Mouse (Mus musculus) embryonic facial prominence, embryonic 10.5 days (tissue): Measurements from ENCODE around the gene Rhou. TPM values are rescaled to one million over a fixed set of nuclear protein-coding genes. Genes with fewer than 3 reads are reported as not detected.

Experiments
- DNase-seq: peaks from one replicate; pipeline ENCODE4 v3.0.0-alpha.2; 2017; ENCODE audit warnings: low spot score
- H3K27ac ChIP-seq: fragments of 300-500 bp; sonication (generic); replicated peaks from 2 replicates; pipeline ENCODE4 v1.5.1; 2016; ENCODE audit warnings: mild to moderate bottlenecking
- H3K27me3 ChIP-seq: fragments of 300-500 bp; sonication (generic); replicated peaks from 2 replicates; pipeline ENCODE4 v1.6.1; 2016; ENCODE audit warnings: low read depth, mild to moderate bottlenecking; ENCODE audit not compliant: poor library complexity, severe bottlenecking
- H3K36me3 ChIP-seq: fragments of 300-500 bp; sonication (generic); replicated peaks from 2 replicates; pipeline ENCODE4 v1.6.1; 2016; ENCODE audit warnings: mild to moderate bottlenecking, moderate library complexity
- H3K4me1 ChIP-seq: fragments of 300-500 bp; sonication (generic); 2 replicates; pipeline ENCODE4 v1.6.1; 2016
- H3K4me3 ChIP-seq: fragments of 300-500 bp; sonication (generic); 2 replicates; pipeline ENCODE4 v1.5.1; 2016; ENCODE audit warnings: mild to moderate bottlenecking, moderate library complexity
- H3K9me3 ChIP-seq: fragments of 300-500 bp; sonication (generic); 2 replicates; pipeline ENCODE4 v1.6.1; 2016; ENCODE audit warnings: mild to moderate bottlenecking
- WGBS: fragments of 180-500 bp; shearing (Covaris S2); methylation state at CpG from one replicate; pipeline ENCODE4 v1.1.7; 2016; 5-methylcytosine and 5-hydroxymethylcytosine counted together
- polyA plus RNA-seq: library from polyadenylated mRNA; unstranded; fragments of >200 nt; fragmentation: Nextera tagmentation; extraction: Ambion mirVana; gene quantifications from 2 replicates; pipeline ENCODE4 v1.2.1, GENCODE M21; 2016

The Rhou gene
- polyA plus RNA-seq, 1 experiment from 2014 or later: 6.2 TPM

DNA sequence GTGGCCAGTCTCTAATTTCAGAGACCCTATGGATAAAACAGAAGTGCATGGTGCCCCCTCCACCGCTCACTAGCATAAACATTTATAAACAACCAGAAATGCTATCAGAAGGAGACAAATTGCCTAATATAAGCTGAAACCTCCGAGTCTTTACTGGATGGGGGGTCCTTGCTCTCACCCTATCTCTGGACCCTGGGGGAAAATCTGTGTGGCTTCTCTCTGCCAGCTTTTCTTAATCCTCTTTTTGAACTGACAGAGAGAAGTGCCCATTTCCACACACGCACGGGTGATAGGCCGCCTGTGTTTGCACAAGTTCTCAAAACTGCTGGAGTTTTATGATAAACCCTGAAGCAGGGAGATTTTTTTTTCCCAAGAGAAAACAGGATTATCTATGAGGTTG lies 1.0 kb downstream of the Rhou start:
- Histone ChIP-seq H3K27ac (peak overlapping the region; percentile 41), H3K36me3 (peaks cover 38% of the 10 kb centered on the region), H3K4me1 (peaks cover 31% of the 10 kb centered on the region), H3K9me3 (no peaks in the 10 kb centered on the region), H3K4me3 (peak overlapping the region; percentile 77), H3K27me3 (no peaks in the 10 kb centered on the region)
- WGBS: 9% methylated on average over 5 of the region's 5 CpGs
- no peak for DNase-seq

DNA sequence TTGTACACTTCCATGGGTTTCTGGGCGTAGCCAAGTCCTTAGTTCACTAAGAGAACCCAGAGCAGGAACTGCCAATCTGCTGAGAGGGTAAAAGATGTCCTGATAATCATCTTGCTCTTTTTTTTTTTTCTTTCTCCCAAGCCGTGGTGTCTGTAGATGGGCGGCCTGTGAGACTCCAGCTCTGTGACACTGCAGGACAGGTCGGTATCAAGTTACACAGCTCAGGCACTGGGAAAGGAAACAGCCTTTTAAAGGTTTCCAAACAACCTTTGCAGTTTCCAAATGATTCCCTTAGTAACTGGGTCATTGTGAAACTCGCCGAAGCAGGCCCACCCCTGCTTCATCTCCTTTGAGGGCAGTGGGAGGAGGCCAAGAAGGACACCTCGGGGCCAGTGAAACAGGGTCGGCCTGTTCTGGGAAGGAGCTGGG lies 1.6 kb downstream of the Rhou start:
- Histone ChIP-seq H3K36me3 (peaks cover 44% of the 10 kb centered on the region), H3K27ac (peak overlapping the region; percentile 41), H3K9me3 (no peaks in the 10 kb centered on the region), H3K4me1 (peaks cover 31% of the 10 kb centered on the region), H3K27me3 (no peaks in the 10 kb centered on the region), H3K4me3 (peak overlapping the region; percentile 77)
- DNase-seq: peak; percentile 49
- 1% methylated on average over 8 of the region's 8 CpGs for WGBS

- 92% methylated on average over 8 of the region's 8 CpGs for WGBS
- Histone ChIP-seq H3K27ac (no peak overlapping the region), H3K4me1 (peaks cover 29% of the 10 kb centered on the region), H3K36me3 (peaks cover 68% of the 10 kb centered on the region), H3K27me3 (no peaks in the 10 kb centered on the region), H3K4me3 (no peak overlapping the region), H3K9me3 (no peaks in the 10 kb centered on the region)
- no peak for DNase-seq
Measured at GRCm38 (mm10) chr8:123657826-123658225, 4.1 kb downstream of the Rhou start.

- Histone ChIP-seq H3K27me3 (no peaks in the 10 kb centered on the region), H3K27ac (no peak overlapping the region), H3K9me3 (no peaks in the 10 kb centered on the region), H3K4me3 (no peak overlapping the region), H3K4me1 (peaks cover 17% of the 10 kb centered on the region), H3K36me3 (peaks cover 86% of the 10 kb centered on the region)
- WGBS: 86% methylated on average over 10 of the region's 10 CpGs
- no peak for DNase-seq
Measured at GRCm38 (mm10) chr8:123659469-123660057, 5.8 kb downstream of the Rhou start.

DNA sequence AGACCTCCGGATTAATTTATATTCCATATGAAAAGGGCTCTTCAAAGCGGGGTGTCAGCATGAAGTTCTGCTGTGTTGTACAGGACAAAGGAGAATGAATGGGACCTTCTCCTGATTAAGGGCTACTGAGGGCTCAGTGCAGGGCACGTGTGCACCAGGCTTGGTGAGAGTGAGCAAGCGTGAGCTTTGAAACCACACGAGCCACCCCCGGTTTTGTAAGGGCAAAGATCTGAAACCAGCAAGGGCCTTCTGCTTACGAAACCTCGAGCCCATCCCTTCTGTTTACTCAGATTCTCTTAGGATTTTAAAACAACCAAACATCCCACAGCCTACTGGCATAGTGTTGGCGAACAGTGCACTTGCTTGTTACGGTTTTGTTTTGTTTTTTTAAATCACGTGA lies 7.8 kb downstream of the Rhou start:
- H3K27ac ChIP-seq: no peak overlapping the region
- no peak overlapping the region for H3K4me3 ChIP-seq
- no peaks in the 10 kb centered on the region for H3K27me3 ChIP-seq
- DNase-seq: no peak
- H3K4me1 ChIP-seq: no peaks in the 10 kb centered on the region
- WGBS: 90% methylated on average over 11 of the region's 11 CpGs
- H3K9me3 ChIP-seq: no peaks in the 10 kb centered on the region
- H3K36me3 ChIP-seq: peaks cover 82% of the 10 kb centered on the region

DNA sequence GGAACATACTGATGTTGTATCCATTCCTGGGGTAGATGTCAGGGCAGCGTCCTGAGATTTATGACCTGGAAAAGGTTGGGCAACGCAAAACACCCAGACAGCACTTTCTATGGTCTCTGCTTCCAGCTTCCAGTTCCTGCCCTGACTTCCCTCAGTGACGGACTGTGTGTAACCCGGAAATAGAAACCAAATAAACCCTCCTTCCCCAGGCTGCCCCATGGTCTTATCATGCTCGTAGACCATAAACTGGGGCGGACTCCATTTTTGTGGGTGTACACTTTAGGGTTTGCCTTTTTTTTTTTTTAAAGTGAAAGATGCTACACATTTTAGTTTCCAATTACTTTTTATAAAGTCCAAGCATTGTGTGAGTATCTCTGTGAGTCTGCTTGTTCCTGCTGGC lies 11.9 kb downstream of the Rhou start:
- Histone ChIP-seq H3K27me3 (peaks cover 4% of the 10 kb centered on the region; the same call in 1 of the 2 replicates), H3K9me3 (no peaks in the 10 kb centered on the region), H3K36me3 (peaks cover 42% of the 10 kb centered on the region), H3K4me3 (no peak overlapping the region), H3K4me1 (peaks cover 15% of the 10 kb centered on the region), H3K27ac (no peak overlapping the region)
- WGBS: 92% methylated on average over 6 of the region's 6 CpGs
- no peak for DNase-seq

GRCm38 (mm10) chr8:123666832-123667231 lies 13.1 kb downstream of the Rhou start:
- H3K4me3 ChIP-seq: no peak overlapping the region
- no peak for DNase-seq
- H3K4me1 ChIP-seq: peaks cover 28% of the 10 kb centered on the region
- H3K9me3 ChIP-seq: no peaks in the 10 kb centered on the region
- peaks cover 9% of the 10 kb centered on the region; the same call in 1 of the 2 replicates for H3K27me3 ChIP-seq
- 86% methylated on average over 1 of the region's 1 CpGs for WGBS
- H3K36me3 ChIP-seq: peaks cover 30% of the 10 kb centered on the region
- H3K27ac ChIP-seq: no peak overlapping the region

GRCm38 (mm10) chr8:123668681-123669080 lies 15.0 kb downstream of the Rhou start:
- Histone ChIP-seq H3K27ac (no peak overlapping the region), H3K4me3 (no peak overlapping the region), H3K4me1 (peaks cover 40% of the 10 kb centered on the region), H3K36me3 (peaks cover 11% of the 10 kb centered on the region), H3K27me3 (peaks cover 9% of the 10 kb centered on the region; the same call in 1 of the 2 replicates), H3K9me3 (no peaks in the 10 kb centered on the region)
- no peak for DNase-seq
- 51% methylated on average over 4 of the region's 4 CpGs for WGBS

DNA sequence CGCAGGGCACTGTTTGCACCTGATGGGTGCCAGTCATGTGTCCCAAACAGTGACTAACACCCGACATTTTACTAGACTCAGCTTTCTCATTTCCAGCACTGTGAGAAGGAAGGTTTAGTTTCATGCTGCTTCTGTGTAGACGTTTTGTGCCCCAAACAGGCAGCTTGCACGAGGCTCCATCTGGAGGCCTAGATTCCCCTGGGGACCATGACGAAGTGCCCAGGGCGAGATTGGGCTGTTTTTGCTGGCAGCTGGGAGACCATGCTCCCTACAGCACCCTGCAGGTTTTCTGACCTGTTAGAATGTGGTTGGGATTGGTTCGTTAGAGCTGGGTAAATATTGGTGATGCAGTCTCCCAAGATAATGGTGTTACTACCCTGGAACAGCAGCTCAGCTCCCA lies 17.0 kb downstream of the Rhou start:
- 65% methylated on average over 7 of the region's 7 CpGs for WGBS

DNA sequence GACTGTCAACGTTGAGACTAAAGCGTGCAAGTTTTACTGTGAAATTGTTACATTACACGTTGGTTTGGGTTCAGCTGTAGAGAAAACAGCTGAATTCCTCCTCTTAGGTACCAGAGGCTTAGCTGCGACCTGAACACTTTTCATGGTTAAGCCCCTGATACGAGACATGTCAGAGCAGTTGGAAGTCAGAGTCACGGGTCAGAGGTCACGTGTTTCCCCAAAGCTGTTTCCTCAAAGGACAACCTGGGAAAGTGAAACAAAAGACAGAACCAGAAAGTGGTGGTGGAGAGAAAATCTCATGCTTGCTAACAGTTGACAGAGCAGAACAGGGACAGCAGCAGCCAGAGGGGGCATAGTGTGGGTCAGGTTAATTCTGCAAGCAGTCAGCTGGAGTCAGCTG lies 17.7 kb downstream of the Rhou start:
- no peak for DNase-seq
- peak overlapping the region; percentile 51; the same call in 1 of the 2 replicates for H3K27ac ChIP-seq
- WGBS: 58% methylated on average over 7 of the region's 7 CpGs

More for the DNA sequence above, 17.0 kb downstream of the Rhou start:
- Histone ChIP-seq H3K9me3 (no peaks in the 10 kb centered on the region), H3K4me3 (no peak overlapping the region), H3K27ac (no peak overlapping the region), H3K27me3 (peaks cover 9% of the 10 kb centered on the region; the same call in 1 of the 2 replicates), H3K36me3 (no peaks in the 10 kb centered on the region), H3K4me1 (peaks cover 54% of the 10 kb centered on the region)
- no peak for DNase-seq

DNA sequence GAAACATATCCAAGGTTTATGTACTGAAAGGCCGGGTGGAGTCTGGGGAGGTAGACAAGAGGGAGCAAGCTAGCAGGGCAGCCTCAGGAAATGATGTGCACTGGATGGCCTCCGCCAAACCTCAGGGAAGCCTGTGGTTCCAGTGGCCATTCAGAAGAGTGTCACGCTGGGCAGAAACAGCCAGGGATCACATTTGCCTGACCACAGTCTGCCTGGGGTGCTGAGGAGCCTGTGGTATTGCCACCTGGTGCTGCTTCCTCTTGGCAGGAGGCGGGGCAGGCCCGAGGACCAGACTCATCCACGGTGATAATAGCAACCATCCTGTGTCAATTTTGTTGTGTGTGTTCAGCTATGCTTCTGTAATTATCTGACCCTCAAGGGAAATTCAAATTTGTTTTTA lies 18.9 kb downstream of the Rhou start:
- DNase-seq: no peak
- Histone ChIP-seq H3K36me3 (no peaks in the 10 kb centered on the region), H3K4me1 (peaks cover 59% of the 10 kb centered on the region), H3K4me3 (no peak overlapping the region), H3K27ac (peak overlapping the region; percentile 12; the same call in 1 of the 2 replicates), H3K27me3 (peaks cover 9% of the 10 kb centered on the region; the same call in 1 of the 2 replicates), H3K9me3 (no peaks in the 10 kb centered on the region)
- WGBS: 61% methylated on average over 6 of the region's 6 CpGs

More for the DNA sequence above, 17.7 kb downstream of the Rhou start:
- Histone ChIP-seq H3K4me3 (no peak overlapping the region), H3K36me3 (no peaks in the 10 kb centered on the region), H3K4me1 (peaks cover 59% of the 10 kb centered on the region), H3K27me3 (peaks cover 9% of the 10 kb centered on the region; the same call in 1 of the 2 replicates), H3K9me3 (no peaks in the 10 kb centered on the region)

DNA sequence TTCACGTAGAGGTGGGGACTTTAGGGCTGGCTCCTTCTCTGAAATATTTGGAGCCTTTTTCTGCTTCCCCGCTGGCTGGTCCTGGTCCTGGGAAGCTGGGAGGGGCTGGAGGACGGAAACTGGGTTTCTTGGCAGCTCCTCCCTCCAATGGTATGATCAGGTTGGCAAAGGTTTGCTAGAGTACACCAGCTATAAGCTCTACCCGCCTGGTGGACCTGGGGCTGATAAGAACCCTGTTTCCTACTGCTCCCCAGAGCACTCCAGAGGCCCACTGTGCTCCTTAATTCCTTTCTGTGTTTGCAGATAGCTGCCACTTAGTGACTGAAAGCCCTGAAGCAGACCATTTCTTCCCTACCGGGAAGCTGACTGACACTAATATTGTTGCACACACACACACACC lies 21.9 kb downstream of the Rhou start:
- DNase-seq: no peak
- Histone ChIP-seq H3K27ac (0 out of 2 replicates have a peak overlapping the region, but pooled peaks have one; percentile 30), H3K4me3 (no peak overlapping the region), H3K36me3 (no peaks in the 10 kb centered on the region), H3K9me3 (no peaks in the 10 kb centered on the region), H3K4me1 (peaks cover 44% of the 10 kb centered on the region), H3K27me3 (peaks cover 5% of the 10 kb centered on the region; the same call in 1 of the 2 replicates)
- WGBS: 48% methylated on average over 5 of the region's 5 CpGs

- H3K27ac ChIP-seq: no peak overlapping the region
- 87% methylated on average over 4 of the region's 4 CpGs for WGBS
- DNase-seq: no peak
Measured at GRCm38 (mm10) chr8:123678390-123678789, 24.7 kb downstream of the Rhou start.

More at GRCm38 (mm10) chr8:123678390-123678789, 24.7 kb downstream of the Rhou start:
- peaks cover 31% of the 10 kb centered on the region for H3K4me1 ChIP-seq
- H3K4me3 ChIP-seq: no peak overlapping the region
- peaks cover 3% of the 10 kb centered on the region; the same call in 1 of the 2 replicates for H3K27me3 ChIP-seq
- no peaks in the 10 kb centered on the region for H3K9me3 ChIP-seq
- no peaks in the 10 kb centered on the region for H3K36me3 ChIP-seq
